Mouse (Mus musculus) neutrophil, adult 5-6 weeks (primary cell): ENCODE data around the gene Arhgef16. TPM values are rescaled to one million over a fixed set of nuclear protein-coding genes. Genes with fewer than 3 reads are reported as not detected.

ENCODE experiments used
- ATAC-seq: fragments of 151-379, 151-347 bp; 2 replicates; pipeline ENCODE4 v1.8.0; 2017; ENCODE audit warnings: mild to moderate bottlenecking, moderate TSS enrichment; ENCODE audit not compliant: insufficient number of reproducible peaks, poor library complexity, low FRiP score, severe bottlenecking; ENCODE audit errors: extremely low read depth
- total RNA-seq: library from RNA; stranded (forward); fragments of 200-1000 nt; gene quantifications from 2 replicates; pipeline ENCODE4 v1.2.3, GENCODE M21; 2017

The Arhgef16 gene
- total RNA-seq, 1 experiment from 2014 or later: 1.0 TPM

DNA sequence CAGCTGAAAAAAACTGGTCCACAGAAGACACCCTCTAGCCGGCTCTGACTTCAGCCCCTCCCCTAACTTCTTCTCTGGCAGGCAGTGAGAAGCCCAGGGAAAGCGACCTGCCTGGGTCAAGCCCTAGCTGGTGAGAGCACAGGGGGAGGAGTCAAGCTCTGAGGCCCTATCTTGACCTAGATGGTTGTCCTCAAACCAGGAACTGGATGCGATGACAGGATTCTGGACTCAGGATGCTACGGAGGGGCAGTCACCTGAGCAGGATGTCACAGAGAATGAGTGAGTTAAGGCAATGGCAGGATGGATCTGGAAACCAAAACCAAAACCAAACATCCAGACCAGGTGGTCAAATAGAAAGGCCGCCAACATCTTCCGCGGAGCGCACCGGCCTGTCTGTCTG is 3.7 kb downstream of the Arhgef16 start:
- ATAC-seq: no peak

DNA sequence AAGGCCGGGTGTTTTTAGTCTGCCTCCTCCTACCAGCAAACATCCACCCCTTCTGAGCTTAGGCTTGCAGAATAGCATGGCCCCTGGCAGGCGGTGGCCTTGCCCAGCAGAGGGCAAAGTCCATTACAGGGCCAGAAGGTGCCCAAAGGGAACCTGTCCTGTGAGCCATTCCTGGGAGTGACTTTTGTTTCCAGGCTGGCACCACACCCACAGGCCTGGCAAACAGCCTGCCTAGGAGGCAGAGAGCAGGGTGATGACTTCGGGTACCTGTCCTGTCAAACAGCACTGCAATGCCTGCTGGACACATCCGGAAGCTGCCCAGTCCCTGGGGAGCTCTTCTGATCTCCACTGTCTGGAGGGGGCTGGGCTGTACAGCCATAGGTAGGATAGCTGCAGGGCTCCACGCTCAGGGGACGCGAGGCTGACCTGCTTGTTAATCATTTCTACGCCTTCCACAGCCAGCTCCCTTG is 7.2 kb downstream of the Arhgef16 start:
- ATAC-seq: no peak

DNA sequence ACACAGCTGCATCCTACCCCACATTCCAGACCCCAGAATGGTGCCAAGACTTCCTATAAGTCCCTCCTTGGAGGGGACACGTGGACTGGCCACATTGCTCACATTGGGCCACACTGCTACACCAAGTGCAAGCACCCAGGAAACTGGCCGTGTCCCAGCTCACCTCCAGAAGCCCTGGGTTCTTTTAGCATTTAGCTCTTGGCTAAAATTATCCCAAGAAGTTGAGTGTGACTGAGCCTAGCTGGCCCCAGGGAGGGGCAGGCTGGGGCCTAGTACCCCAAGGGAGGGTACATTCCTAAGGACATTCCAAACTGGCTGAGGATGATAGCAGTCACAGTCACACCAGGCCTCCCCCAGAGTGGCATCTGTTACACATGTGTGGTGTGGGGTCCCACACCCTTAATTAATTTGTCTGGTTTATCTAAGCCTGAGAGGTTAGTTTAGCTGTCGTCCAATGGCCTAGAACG is 7.7 kb downstream of the Arhgef16 start:
- no peak for ATAC-seq

DNA sequence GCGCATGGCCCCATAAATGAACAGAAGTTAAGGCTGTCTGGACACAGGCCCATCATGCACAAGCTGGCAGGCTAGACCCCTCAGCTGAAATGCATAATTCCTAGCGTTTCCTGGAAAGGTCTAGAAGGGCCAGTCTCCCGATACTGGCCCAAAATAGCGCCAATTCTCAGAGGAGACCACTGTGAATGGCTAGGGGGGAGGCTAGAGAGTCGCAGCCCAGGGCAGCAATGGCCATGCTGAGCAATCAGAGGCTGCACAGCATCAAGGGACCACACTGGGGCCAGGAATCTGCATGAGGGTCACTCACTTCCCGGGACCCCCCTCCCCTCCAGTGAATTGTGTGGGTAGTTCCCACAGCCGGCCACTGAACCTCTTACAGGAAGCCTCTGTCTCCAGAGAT is 17.8 kb downstream of the Arhgef16 start:
- ATAC-seq: no peak

DNA sequence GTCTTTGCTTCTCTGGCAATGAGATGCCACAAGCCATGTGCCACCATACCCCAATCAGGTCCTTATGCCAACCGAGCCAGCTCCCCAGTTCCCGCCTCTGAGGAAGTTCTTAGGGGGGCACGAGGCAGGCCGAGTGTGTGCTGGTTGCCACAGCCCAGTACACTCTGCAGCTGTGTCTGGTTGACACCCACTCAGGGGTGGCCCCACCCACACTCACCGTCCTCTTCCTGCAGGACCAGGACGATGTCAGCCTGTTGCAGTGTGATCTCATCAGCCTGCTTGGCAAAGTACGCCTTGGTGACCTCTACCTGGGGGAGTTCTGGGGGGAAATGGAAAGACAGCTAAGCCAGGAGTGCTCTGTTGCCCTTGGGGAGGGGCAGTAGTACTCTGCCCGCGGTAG is 22.0 kb downstream of the Arhgef16 start:
- ATAC-seq: no peak

DNA sequence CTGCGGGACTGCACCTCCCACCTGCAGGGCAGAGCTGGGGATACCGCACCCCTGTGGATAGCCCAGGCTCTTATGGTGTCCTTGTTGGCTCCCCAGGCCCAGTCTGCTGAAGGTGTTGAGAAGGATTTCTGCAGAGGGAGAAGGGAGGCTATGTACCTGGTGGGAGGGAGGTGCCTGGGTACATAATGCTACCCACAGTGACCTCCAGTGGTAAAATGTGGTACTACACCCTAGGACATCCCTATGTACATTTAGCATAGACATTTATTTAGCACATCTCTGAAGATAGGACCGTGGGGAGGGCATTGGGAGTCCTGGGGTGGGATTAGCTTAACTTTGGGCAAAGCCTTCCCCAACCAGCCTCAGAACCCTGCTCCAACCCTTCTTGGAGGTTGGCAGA is 28.5 kb downstream of the Arhgef16 start:
- no peak for ATAC-seq

GRCm38 (mm10) chr4:154269520-154269919 is 32.0 kb downstream of the Arhgef16 start:
- ATAC-seq: no peak

GRCm38 (mm10) chr4:154267511-154267910 is 34.0 kb downstream of the Arhgef16 start:
- ATAC-seq: no peak

GRCm38 (mm10) chr4:154262071-154262470 is 39.4 kb downstream of the Arhgef16 start:
- no peak for ATAC-seq

DNA sequence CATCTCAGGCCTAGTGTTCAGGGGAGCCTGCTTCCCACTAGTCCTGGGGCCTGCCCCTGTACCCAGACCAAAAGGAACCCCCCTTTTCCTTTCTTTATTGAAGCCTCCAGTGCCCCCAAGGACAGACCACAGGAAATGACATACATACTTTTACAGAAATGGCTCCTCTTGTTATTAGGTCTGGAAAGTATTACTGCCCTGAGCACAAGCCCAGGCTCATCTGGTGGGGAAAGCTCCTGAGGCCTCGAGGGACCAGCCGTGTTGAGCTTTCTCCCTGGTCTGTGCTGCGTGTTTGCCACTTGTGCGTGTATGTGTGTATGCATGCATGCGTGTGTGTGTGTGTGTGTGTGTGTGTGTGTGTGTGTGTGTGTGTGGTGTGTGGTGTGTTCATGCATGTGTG is 40.7 kb downstream of the Arhgef16 start:
- no peak for ATAC-seq

- ATAC-seq: no peak
These were observed 48.8 kb downstream of the Arhgef16 start for GRCm38 (mm10) chr4:154252537-154253255.

- no peak for ATAC-seq
These were observed 52.2 kb downstream of the Arhgef16 start for GRCm38 (mm10) chr4:154249316-154249715.

- no peak for ATAC-seq
These were observed 53.2 kb downstream of the Arhgef16 start for GRCm38 (mm10) chr4:154248092-154248805.

DNA sequence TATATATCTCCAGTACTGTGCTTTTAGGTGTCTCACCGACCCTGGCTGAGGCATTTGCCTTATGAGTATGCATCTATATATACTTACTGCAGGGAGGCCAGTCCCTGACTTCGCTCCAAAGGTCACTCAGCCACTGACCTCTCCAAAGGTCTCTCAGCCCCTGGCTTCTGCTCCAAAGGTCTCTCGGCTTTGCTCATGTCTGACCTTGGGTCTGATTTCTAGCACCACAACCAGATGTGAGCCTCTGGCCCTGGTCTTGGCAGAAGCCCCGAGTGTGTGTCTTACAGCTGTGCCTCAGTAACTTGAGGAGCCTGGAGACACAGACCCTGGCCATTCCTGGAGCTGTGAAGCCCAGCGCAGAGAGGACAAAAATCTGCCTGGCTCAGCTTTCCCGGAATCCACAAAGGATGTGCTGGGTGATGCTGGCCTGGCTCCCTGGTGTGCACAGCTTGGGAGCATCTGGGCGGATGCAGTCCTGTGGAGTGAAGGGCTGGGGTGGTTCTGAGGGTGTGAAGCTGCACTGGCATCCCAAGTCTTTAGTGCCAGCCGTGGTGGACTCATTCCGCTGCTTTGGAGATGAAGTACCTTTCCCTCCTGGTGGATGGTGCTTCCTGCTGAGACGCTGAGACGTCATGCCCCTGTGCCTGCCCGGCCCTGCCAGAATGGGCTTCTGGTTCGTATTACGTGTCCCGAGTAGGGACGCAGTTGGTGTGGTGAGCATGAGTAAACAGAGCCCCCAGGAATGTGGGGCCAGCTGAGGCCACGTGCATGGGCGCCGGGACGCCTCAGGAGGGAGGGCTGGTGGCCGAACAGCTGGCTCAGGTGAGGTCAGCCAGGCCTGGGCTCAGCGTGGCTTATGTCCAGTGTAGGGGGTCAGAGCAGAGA is 54.0 kb downstream of the Arhgef16 start:
- no peak for ATAC-seq

DNA sequence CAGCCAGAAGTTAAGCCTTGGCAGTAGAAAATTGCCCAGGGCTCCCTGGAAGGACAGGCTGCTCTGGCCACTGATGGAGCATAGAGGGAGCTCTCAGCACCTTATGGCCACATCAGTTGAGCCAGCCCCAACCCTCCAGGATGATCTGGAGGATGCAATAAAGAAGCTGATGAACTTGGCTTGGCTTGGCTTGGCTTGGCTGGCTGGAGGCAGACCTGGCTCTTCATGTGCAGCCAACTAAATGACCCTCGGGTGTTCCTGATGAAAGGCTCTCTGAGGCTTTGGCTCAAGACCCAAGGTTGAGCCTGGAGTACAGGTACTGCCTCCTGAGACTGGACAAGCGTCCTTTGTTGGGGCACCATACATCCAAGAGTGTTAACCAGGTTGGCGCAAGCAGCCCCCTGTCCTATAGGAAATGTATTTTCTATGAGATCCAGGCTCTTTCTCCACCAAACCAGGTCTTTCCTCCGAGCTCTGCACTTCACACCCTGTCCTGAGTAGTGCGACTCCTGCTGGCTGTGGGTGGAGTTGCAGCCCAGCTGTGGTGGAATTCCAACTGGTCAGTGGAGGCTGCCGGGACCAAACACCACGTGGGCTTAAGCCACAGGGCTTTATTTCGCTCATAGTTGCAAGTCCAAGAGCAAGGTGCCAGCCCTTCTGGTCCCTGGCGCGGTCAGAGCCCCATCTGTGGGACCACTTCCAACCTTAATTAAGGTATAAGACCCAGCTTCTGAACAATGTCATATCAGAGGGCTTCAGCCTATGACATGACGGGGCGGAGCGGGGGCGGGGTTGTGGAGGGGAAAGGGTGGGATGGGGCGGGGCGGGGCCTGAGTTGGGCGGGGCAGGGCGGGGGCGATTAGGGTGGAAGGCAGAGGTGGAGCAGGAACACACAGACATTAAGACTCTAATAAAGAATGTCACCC is 55.1 kb downstream of the Arhgef16 start:
- ATAC-seq: no peak

- ATAC-seq: no peak
These were observed 56.1 kb downstream of the Arhgef16 start for GRCm38 (mm10) chr4:154245342-154245741.

DNA sequence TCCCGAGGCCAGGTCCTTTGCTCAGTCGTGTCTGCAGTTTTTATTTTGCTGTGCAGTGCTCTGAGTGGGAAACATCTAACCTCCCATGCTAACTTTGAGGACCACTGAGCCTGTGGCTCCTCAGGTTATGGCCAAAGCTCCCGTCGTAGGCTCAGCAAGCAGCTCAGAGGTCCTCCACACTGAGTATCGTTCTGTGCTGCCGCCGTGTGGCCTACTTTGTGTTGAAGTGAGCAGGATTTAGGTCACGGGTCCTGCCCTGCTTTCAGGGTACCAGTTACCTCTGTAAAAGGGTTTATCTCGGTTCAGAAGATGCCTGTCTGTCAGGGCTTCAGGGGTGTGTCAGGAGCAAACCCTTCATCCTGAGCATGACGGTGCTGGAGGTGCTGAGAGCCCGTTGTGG is 60.9 kb downstream of the Arhgef16 start:
- ATAC-seq: no peak

GRCm38 (mm10) chr4:154239199-154239598 is 62.3 kb downstream of the Arhgef16 start:
- ATAC-seq: no peak
